Mouse (Mus musculus) limb, embryonic 14.5 days (tissue): Measurements from ENCODE around the gene Mapk8ip1. TPM values are rescaled to one million over a fixed set of nuclear protein-coding genes. Genes with fewer than 3 reads are reported as not detected.

Experiments
- ATAC-seq: fragments of 200-750 bp; cut with Nextera tagmentation; 2 replicates; pipeline ENCODE4 v1.8.0; 2017; ENCODE audit warnings: low read depth, moderate number of reproducible peaks, moderate TSS enrichment; ENCODE audit not compliant: low FRiP score
- DNase-seq: peaks from one replicate; pipeline ENCODE4 v3.0.0-alpha.2; 2015; ENCODE audit warnings: low spot score
- H3K27ac ChIP-seq: fragments of 300-500 bp; sonication (generic); replicated peaks from 2 replicates; pipeline ENCODE4 v1.5.1; 2014; ENCODE audit warnings: low read depth, mild to moderate bottlenecking, low read length, moderate library complexity, mixed read lengths
- H3K27me3 ChIP-seq: fragments of 300-500 bp; sonication (generic); 2 replicates; pipeline ENCODE4 v1.6.1; 2014; ENCODE audit warnings: low read length, mixed read lengths; ENCODE audit not compliant: control insufficient read depth, insufficient read depth
- H3K36me3 ChIP-seq: fragments of 300-500 bp; sonication (generic); 2 replicates; pipeline ENCODE4 v1.6.1; 2014; ENCODE audit warnings: mild to moderate bottlenecking, low read length, moderate library complexity, mixed read lengths; ENCODE audit not compliant: control insufficient read depth, insufficient read depth
- H3K4me1 ChIP-seq: fragments of 300-500 bp; sonication (generic); 2 replicates; pipeline ENCODE4 v1.6.1; 2014; ENCODE audit warnings: antibody characterized with exemption, low read length, mixed read lengths; ENCODE audit not compliant: control insufficient read depth, insufficient read depth
- H3K4me2 ChIP-seq: fragments of 300-500 bp; sonication (generic); replicated peaks from 2 replicates; pipeline ENCODE4 v1.6.1; 2014; ENCODE audit warnings: low read depth, mild to moderate bottlenecking, low read length, moderate library complexity; ENCODE audit not compliant: severe bottlenecking
- H3K4me3 ChIP-seq: fragments of 300-500 bp; sonication (generic); replicated peaks from 2 replicates; pipeline ENCODE4 v1.5.1; 2014; ENCODE audit warnings: low read length
- H3K9ac ChIP-seq: fragments of 300-500 bp; sonication (generic); 2 replicates; pipeline ENCODE4 v1.6.1; 2014; ENCODE audit warnings: mild to moderate bottlenecking, low read depth, low read length, moderate library complexity; ENCODE audit not compliant: severe bottlenecking
- H3K9me3 ChIP-seq: fragments of 300-500 bp; sonication (generic); 2 replicates; pipeline ENCODE4 v1.6.1; 2016; ENCODE audit warnings: low read length; ENCODE audit not compliant: control insufficient read depth
- POLR2A ChIP-seq: fragments of 200-500 bp; IDR thresholded peaks from 2 replicates; pipeline ENCODE4 v1.8.0; 2012; ENCODE audit warnings: inconsistent platforms, mild to moderate bottlenecking, moderate library complexity, borderline replicate concordance; ENCODE audit not compliant: insufficient read depth, insufficient read length; ENCODE audit errors: extremely low read depth
- WGBS: fragments of 180-500 bp; shearing (Covaris S2); extraction: QIAGEN DNeasy Blood & Tissue Kit; methylation state at CpG from one replicate; pipeline ENCODE4 v1.1.7; 2014; 5-methylcytosine and 5-hydroxymethylcytosine counted together
- polyA plus RNA-seq, 2 experiments: library from polyadenylated mRNA; depleted of rRNA in 1 of 2; stranded (reverse) in 1 of 2; unstranded in 1 of 2; fragments of >200 nt; fragmentation: Nextera tagmentation in 1 of 2; extraction: Ambion mirVana in 1 of 2; gene quantifications; 2 replicates each; pipeline versions ENCODE4 v1.2.1 to v1.2.3; 2012 to 2014

Mapk8ip1 gene
- polyA plus RNA-seq, 2 experiments = 12.9 to 42.5 TPM

GRCm38 (mm10) chr2:92370821-92371805 is 29.9 kb downstream of the Mapk8ip1 start:
- Histone ChIP-seq H3K4me3 (peak overlapping the region; percentile 45), H3K36me3 (peaks cover 11% of the 10 kb centered on the region; the same call in 1 of the 2 replicates), H3K9me3 (no peaks in the 10 kb centered on the region), H3K27ac (peak overlapping the region; percentile 58), H3K4me1 (peaks cover 32% of the 10 kb centered on the region), H3K4me2 (peak overlapping the region; percentile 90), H3K27me3 (no peaks in the 10 kb centered on the region; the same call in 1 of the 2 replicates), H3K9ac (peak overlapping the region; percentile 61)
- peak; percentile 60 for DNase-seq
- peak; percentile 19; the same call in 1 of the 2 replicates for ATAC-seq
- 4% methylated on average over 43 of the region's 45 CpGs for WGBS
- no peak for TF ChIP-seq POLR2A

GRCm38 (mm10) chr2:92370375-92370774 is 30.7 kb downstream of the Mapk8ip1 start:
- Histone ChIP-seq H3K4me1 (peaks cover 28% of the 10 kb centered on the region), H3K36me3 (peaks cover 12% of the 10 kb centered on the region; the same call in 1 of the 2 replicates), H3K27ac (no peak overlapping the region), H3K4me3 (peak overlapping the region; percentile 45), H3K4me2 (peak overlapping the region; percentile 90), H3K27me3 (no peaks in the 10 kb centered on the region; the same call in 1 of the 2 replicates), H3K9ac (peak overlapping the region; percentile 61), H3K9me3 (no peaks in the 10 kb centered on the region)
- TF ChIP-seq POLR2A = no peak
- no peak for DNase-seq
- no peak for ATAC-seq
- 14% methylated on average over 19 of the region's 19 CpGs for WGBS

- ATAC-seq = no peak
- WGBS = 31% methylated on average over 17 of the region's 20 CpGs
- H3K9ac ChIP-seq = no peak overlapping the region
- H3K4me2 ChIP-seq = no peak overlapping the region
- TF ChIP-seq POLR2A = no peak
- H3K36me3 ChIP-seq = peaks cover 28% of the 10 kb centered on the region
- H3K9me3 ChIP-seq = no peaks in the 10 kb centered on the region
- no peaks in the 10 kb centered on the region; the same call in 1 of the 2 replicates for H3K27me3 ChIP-seq
- DNase-seq = no peak
- no peak overlapping the region for H3K4me3 ChIP-seq
- no peak overlapping the region for H3K27ac ChIP-seq
- peaks cover 27% of the 10 kb centered on the region for H3K4me1 ChIP-seq
Measured at GRCm38 (mm10) chr2:92367383-92368029, 33.6 kb downstream of the Mapk8ip1 start.

- Histone ChIP-seq H3K4me3 (no peak overlapping the region), H3K4me2 (no peak overlapping the region), H3K27ac (no peak overlapping the region), H3K36me3 (peaks cover 41% of the 10 kb centered on the region), H3K9me3 (no peaks in the 10 kb centered on the region), H3K27me3 (no peaks in the 10 kb centered on the region), H3K4me1 (peaks cover 8% of the 10 kb centered on the region; the same call in 1 of the 2 replicates), H3K9ac (no peak overlapping the region)
- no peak for TF ChIP-seq POLR2A
- WGBS = 86% methylated on average over 10 of the region's 10 CpGs
- DNase-seq = no peak
- no peak for ATAC-seq
Measured at GRCm38 (mm10) chr2:92365568-92365967, 35.5 kb downstream of the Mapk8ip1 start.

- Histone ChIP-seq H3K4me2 (no peak overlapping the region), H3K36me3 (peaks cover 56% of the 10 kb centered on the region), H3K4me1 (no peaks in the 10 kb centered on the region), H3K27ac (no peak overlapping the region), H3K9me3 (no peaks in the 10 kb centered on the region), H3K9ac (no peak overlapping the region), H3K27me3 (no peaks in the 10 kb centered on the region), H3K4me3 (no peak overlapping the region)
- no peak for DNase-seq
- WGBS = 90% methylated on average over 4 of the region's 4 CpGs
- ATAC-seq = no peak
- TF ChIP-seq POLR2A = no peak
Measured at GRCm38 (mm10) chr2:92364086-92364485, 37.0 kb downstream of the Mapk8ip1 start.
